Mouse (Mus musculus) lung, embryonic 14.5 days (tissue): ENCODE data around the gene Cdh22. TPM values are rescaled to one million over a fixed set of nuclear protein-coding genes. Genes with fewer than 3 reads are reported as not detected.

Experiments used
- ATAC-seq: fragments of 200-750 bp; cut with Nextera tagmentation; 2 replicates; pipeline ENCODE4 v1.8.0; 2017; ENCODE audit warnings: mild to moderate bottlenecking, moderate TSS enrichment, moderate library complexity; ENCODE audit not compliant: insufficient read depth
- DNase-seq: peaks from one replicate; pipeline ENCODE4 v3.0.0-alpha.2; 2015
- H3K27ac ChIP-seq: fragments of 300-500 bp; sonication (generic); 2 replicates; pipeline ENCODE4 v1.5.1; 2014; ENCODE audit warnings: low read depth, mild to moderate bottlenecking, moderate library complexity
- H3K27me3 ChIP-seq: fragments of 300-500 bp; sonication (generic); 2 replicates; pipeline ENCODE4 v1.6.1; 2014; ENCODE audit warnings: low read length, control low read depth; ENCODE audit not compliant: insufficient read depth
- H3K36me3 ChIP-seq: fragments of 300-500 bp; sonication (generic); 2 replicates; pipeline ENCODE4 v1.6.1; 2014; ENCODE audit warnings: control low read depth; ENCODE audit not compliant: insufficient read depth
- H3K4me1 ChIP-seq: fragments of 300-500 bp; sonication (generic); 2 replicates; pipeline ENCODE4 v1.6.1; 2014; ENCODE audit warnings: antibody characterized with exemption, control low read depth; ENCODE audit not compliant: insufficient read depth
- H3K4me2 ChIP-seq: fragments of 300-500 bp; sonication (generic); 2 replicates; pipeline ENCODE4 v1.6.1; 2014; ENCODE audit warnings: mild to moderate bottlenecking
- H3K4me3 ChIP-seq: fragments of 300-500 bp; sonication (generic); 2 replicates; pipeline ENCODE4 v1.5.1; 2014; ENCODE audit warnings: low read depth, low read length
- H3K9ac ChIP-seq: fragments of 300-500 bp; sonication (generic); 2 replicates; pipeline ENCODE4 v1.6.1; 2014
- H3K9me3 ChIP-seq: fragments of 300-500 bp; sonication (generic); 2 replicates; pipeline ENCODE4 v1.6.1; 2016; ENCODE audit warnings: low read depth, low read length, control low read depth
- CTCF ChIP-seq: IDR thresholded peaks from 2 replicates; pipeline ENCODE4 v1.5.1; 2016; ENCODE audit warnings: antibody characterized with exemption, low read depth
- WGBS: fragments of 180-500 bp; shearing (Covaris S2); extraction: QIAGEN DNeasy Blood & Tissue Kit; methylation state at CpG from one replicate; pipeline ENCODE4 v1.1.7; 2014; 5-methylcytosine and 5-hydroxymethylcytosine counted together
- polyA plus RNA-seq: library from polyadenylated mRNA; unstranded; fragments of >200 nt; fragmentation: Nextera tagmentation; extraction: Ambion mirVana; gene quantifications from 2 replicates; pipeline ENCODE4 v1.2.1, GENCODE M21; 2014

Gene Cdh22
- polyA plus RNA-seq, 1 experiment from 2014 or later, result 1.5 TPM

DNA sequence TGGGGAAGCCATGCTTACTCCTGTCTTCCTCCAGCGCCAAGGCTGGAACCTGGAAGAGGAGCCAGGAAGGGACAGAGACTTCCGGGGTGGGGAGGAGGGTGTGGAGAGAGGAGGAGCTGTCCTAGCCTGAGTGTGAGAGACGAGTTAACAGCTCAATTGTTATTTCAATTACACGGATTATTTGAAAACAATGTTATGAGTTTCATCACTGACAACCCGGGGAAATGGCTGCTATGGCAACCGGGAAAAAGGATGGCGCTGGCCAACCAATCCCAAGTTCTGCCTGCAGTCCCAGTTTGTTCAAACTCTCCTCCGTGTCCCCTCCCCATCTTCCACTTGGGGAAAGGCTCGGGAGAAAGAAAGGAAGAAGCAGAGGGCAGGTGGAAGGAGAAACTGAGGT is 12.7 kb downstream of the Cdh22 start:
- Histone ChIP-seq H3K4me1 (no peaks in the 10 kb centered on the region), H3K9me3 (no peaks in the 10 kb centered on the region), H3K27ac (no peak overlapping the region), H3K9ac (no peak overlapping the region), H3K36me3 (no peaks in the 10 kb centered on the region), H3K27me3 (peaks cover 12% of the 10 kb centered on the region), H3K4me2 (no peak overlapping the region), H3K4me3 (no peak overlapping the region)
- DNase-seq, result no peak
- TF ChIP-seq CTCF, result no peak
- WGBS, result 3% methylated on average over 9 of the region's 9 CpGs
- ATAC-seq, result no peak

DNA sequence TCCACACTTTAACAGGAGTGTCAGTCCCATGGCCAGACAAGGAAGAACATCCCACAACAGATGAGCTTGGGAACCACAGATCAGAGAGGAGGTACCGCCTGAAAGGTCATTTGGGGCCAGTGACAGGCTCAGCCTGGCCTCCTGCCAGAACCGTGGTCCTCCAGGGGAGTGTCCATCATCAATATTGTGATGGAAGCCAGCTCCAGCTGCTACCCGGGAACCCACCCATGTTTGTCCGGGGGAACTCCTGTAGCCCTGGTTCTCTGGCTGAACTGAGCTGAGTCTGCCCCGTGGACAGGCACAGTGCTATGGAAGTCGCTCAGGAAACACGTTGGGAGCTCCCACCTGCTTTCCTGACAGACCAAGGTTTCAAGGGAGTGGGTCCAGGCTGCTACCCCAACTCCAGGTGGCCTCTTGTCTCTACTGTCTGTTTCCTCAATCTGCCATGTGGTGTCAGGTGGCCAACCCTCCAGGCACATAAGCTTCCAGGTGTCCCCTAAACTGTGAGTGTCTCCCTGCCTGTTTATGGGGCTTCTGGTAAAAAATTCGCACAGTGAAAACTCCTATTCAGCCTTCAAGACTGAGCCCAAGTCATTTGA is 14.2 kb downstream of the Cdh22 start:
- Histone ChIP-seq H3K4me3 (no peak overlapping the region), H3K4me1 (0 out of 2 replicates have a peak, but pooled peaks cover 3% of the 10 kb centered on the region), H3K36me3 (no peaks in the 10 kb centered on the region), H3K27me3 (peaks cover 22% of the 10 kb centered on the region), H3K9ac (no peak overlapping the region), H3K27ac (no peak overlapping the region), H3K4me2 (no peak overlapping the region), H3K9me3 (no peaks in the 10 kb centered on the region)
- WGBS, result 56% methylated on average over 8 of the region's 8 CpGs
- DNase-seq (no peak), ATAC-seq (no peak)
- TF ChIP-seq CTCF, result no peak

GRCm38 (mm10) chr2:165218954-165219353 is 15.7 kb downstream of the Cdh22 start:
- peaks cover 32% of the 10 kb centered on the region for H3K27me3 ChIP-seq
- DNase-seq (no peak), ATAC-seq (no peak)
- 0 out of 2 replicates have a peak, but pooled peaks cover 3% of the 10 kb centered on the region for H3K4me1 ChIP-seq
- H3K9ac ChIP-seq, result no peak overlapping the region
- no peak overlapping the region for H3K27ac ChIP-seq
- no peak overlapping the region for H3K4me2 ChIP-seq
- TF ChIP-seq CTCF, result no peak
- no peak overlapping the region for H3K4me3 ChIP-seq
- H3K9me3 ChIP-seq, result no peaks in the 10 kb centered on the region
- WGBS, result 83% methylated on average over 8 of the region's 8 CpGs
- H3K36me3 ChIP-seq, result no peaks in the 10 kb centered on the region

DNA sequence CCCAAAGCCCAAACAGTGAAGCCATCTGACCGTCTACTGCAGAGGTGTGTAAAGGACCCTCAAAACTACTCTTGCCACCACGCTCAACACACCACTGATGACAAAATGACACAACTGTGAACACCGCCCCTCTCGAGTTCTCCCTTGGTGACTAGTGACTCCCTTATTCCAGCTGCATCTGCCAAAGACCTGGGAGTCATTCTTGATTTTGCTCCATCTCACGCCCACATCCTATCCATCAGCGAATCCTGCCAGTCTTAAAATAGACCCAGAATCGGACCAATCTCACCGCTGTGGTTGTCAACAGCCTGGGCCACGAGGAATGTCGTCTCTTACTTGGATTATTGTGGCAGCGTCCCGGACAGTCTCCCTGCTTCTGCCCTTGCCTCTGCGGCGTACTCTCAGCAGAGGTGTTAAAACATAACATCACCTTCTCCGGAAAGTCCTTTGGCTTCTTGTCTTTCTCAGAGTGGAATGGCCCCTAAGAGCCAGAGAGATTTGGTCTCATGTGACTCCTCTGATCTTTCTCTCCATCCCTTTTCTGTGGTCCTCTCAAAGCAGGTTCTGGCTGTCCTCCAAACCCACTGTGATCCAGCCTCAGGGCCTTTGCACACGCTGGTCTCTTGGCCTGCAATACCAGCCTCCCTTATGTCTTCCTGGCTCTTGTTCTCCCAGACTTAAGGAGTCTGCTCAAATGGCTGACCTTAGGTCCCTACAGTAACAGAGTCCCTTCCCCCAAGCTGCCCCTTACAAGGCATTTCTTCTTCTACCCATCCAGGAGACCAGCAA is 17.1 kb downstream of the Cdh22 start:
- peaks cover 36% of the 10 kb centered on the region for H3K27me3 ChIP-seq
- no peak for TF ChIP-seq CTCF

GRCm38 (mm10) chr2:165215103-165215951 is 19.3 kb downstream of the Cdh22 start:
- Histone ChIP-seq H3K36me3 (no peaks in the 10 kb centered on the region), H3K27me3 (peaks cover 59% of the 10 kb centered on the region), H3K4me1 (0 out of 2 replicates have a peak, but pooled peaks cover 3% of the 10 kb centered on the region), H3K4me3 (0 out of 2 replicates have a peak overlapping the region, but pooled peaks have one; percentile 1), H3K4me2 (peak overlapping the region; percentile 50), H3K27ac (no peak overlapping the region), H3K9me3 (no peaks in the 10 kb centered on the region), H3K9ac (no peak overlapping the region)
- ATAC-seq, result peak; percentile 61; the same call in 1 of the 2 replicates
- no peak for TF ChIP-seq CTCF
- WGBS, result 3% methylated on average over 39 of the region's 39 CpGs
- DNase-seq, result peak; percentile 82

More for the DNA sequence above, 17.1 kb downstream of the Cdh22 start:
- no peaks in the 10 kb centered on the region for H3K9me3 ChIP-seq
- WGBS, result 79% methylated on average over 16 of the region's 16 CpGs
- no peak for ATAC-seq
- no peak overlapping the region for H3K4me2 ChIP-seq
- H3K9ac ChIP-seq, result no peak overlapping the region
- H3K36me3 ChIP-seq, result no peaks in the 10 kb centered on the region
- no peak for DNase-seq
- H3K4me3 ChIP-seq, result no peak overlapping the region
- no peak overlapping the region for H3K27ac ChIP-seq
- 0 out of 2 replicates have a peak, but pooled peaks cover 3% of the 10 kb centered on the region for H3K4me1 ChIP-seq

DNA sequence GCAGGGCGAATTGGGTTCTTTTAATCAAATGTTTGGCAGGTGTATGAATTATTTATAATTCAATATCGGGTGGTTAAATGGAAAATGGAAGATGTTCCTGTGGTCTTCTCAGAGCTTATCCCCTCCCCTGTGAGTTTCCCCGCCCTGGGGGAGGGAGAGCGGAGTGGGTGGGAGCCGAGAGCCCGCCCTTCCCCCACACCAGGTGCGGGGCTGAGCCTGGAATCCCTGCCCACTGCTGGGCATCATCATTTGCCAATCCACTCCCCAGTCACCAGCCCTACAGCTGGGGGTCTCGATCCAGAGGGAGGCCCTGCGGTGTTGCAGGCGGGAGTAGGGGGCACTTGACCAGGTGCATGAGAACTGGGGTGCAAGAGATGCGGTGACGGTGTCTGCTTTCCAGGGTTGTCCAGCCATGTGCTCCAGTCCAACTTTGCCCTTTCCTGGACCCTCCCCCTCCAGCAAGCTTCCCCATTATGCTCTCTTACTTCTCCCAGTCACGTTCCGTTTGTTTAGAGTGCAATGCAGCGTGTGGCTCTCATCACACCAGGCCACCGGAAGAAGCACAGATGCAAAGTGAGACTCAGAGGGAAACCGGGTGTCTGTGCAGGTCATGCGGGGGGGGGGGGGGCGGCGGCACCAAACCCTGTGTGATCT is 23.1 kb downstream of the Cdh22 start:
- ATAC-seq (0 out of 2 replicates have a peak, but pooled peaks have one; percentile 25), DNase-seq (peak; percentile 21)
- TF ChIP-seq CTCF, result no peak
- H3K27me3 ChIP-seq, result peaks cover 71% of the 10 kb centered on the region
- no peak overlapping the region for H3K4me3 ChIP-seq
- no peaks in the 10 kb centered on the region for H3K36me3 ChIP-seq
- H3K4me1 ChIP-seq, result 0 out of 2 replicates have a peak, but pooled peaks cover 3% of the 10 kb centered on the region
- H3K9me3 ChIP-seq, result no peaks in the 10 kb centered on the region
- 3% methylated on average over 20 of the region's 20 CpGs for WGBS
- no peak overlapping the region for H3K4me2 ChIP-seq
- H3K27ac ChIP-seq, result no peak overlapping the region
- H3K9ac ChIP-seq, result no peak overlapping the region
